Mouse (Mus musculus) heart, postnatal 36 days (tissue): Measurements from ENCODE around the gene Hcfc1. TPM values are rescaled to one million over a fixed set of nuclear protein-coding genes. Genes with fewer than 3 reads are reported as not detected.

Source experiments
- DNase-seq, 2 experiments: peaks; one replicate each; pipeline ENCODE4 v3.0.0; 2021 to 2022
- intact Hi-C: fragments of 180-260 bp; cut with DNase I; formaldehyde crosslinking; loops from one replicate; pipeline ENCODE4 v1.15.1; 2025
- total RNA-seq, 2 experiments: library from RNA; stranded (reverse); gene quantifications; 2 replicates each; pipeline ENCODE4 v1.2.3; 2021

Gene Hcfc1
- total RNA-seq, 2 experiments from 2014 or later: 34.3 to 37.2 TPM

- DNase-seq: no peak
- intact Hi-C loops: no loop called here
Measured at GRCm38 (mm10) chrX:73946896-73947295, 19.3 kb downstream of the Hcfc1 start.

- intact Hi-C loops: no loop called here
- DNase-seq: no peak
Measured at GRCm38 (mm10) chrX:73942294-73942693, 23.9 kb downstream of the Hcfc1 start.

GRCm38 (mm10) chrX:73941860-73942259, 24.3 kb downstream of the Hcfc1 start:
- intact Hi-C loops: no loop called here
- no peak for DNase-seq

GRCm38 (mm10) chrX:73931871-73932270, 34.3 kb downstream of the Hcfc1 start:
- intact Hi-C loops: no loop called here
- DNase-seq: no peak

- intact Hi-C loops: no loop called here
- DNase-seq: peak; percentile 55 to 61
Measured at GRCm38 (mm10) chrX:73930402-73931062, 35.6 kb downstream of the Hcfc1 start, which contains the start of gene Renbp. Renbp (minus strand) TSS chrX:73930850.

- DNase-seq: no peak
- intact Hi-C loops: no loop called here
Measured at GRCm38 (mm10) chrX:73922550-73922882, 43.6 kb downstream of the Hcfc1 start.

GRCm38 (mm10) chrX:73921823-73922549, 44.2 kb downstream of the Hcfc1 start, which contains the start of the genes Arhgap4 and Naa10:
Arhgap4 (minus strand) TSS chrX:73921870.
Naa10 (minus strand) TSS chrX:73921944.
- DNase-seq: peak; percentile 85 to 87
- intact Hi-C loops: no loop called here

GRCm38 (mm10) chrX:73921285-73921822, 44.8 kb downstream of the Hcfc1 start:
- no peak for DNase-seq
- intact Hi-C loops: no loop called here

GRCm38 (mm10) chrX:73918631-73919030, 47.5 kb downstream of the Hcfc1 start:
- DNase-seq: no peak
- intact Hi-C loops: loop anchor here (5.0 kb wide), 2 partner anchors 131 to 201 kb away; partner anchors contain the start of genes Abcd1, Bcap31, Idh3g and Ssr4

GRCm38 (mm10) chrX:73916945-73917344, 49.2 kb downstream of the Hcfc1 start:
- no peak for DNase-seq
- intact Hi-C loops: loop anchor here (5.0 kb wide), 2 partner anchors 130 to 200 kb away; partner anchors contain the start of genes Abcd1, Bcap31, Idh3g and Ssr4

GRCm38 (mm10) chrX:73914827-73915703, 51.1 kb downstream of the Hcfc1 start:
- intact Hi-C loops: loop anchor here (5.0 kb wide), 2 partner anchors 128 to 198 kb away; partner anchors contain the start of genes Abcd1, Bcap31, Idh3g and Ssr4
- DNase-seq: peak; percentile 75 to 85

GRCm38 (mm10) chrX:73911588-73911987, 54.6 kb downstream of the Hcfc1 start:
- intact Hi-C loops: no loop called here
- DNase-seq: no peak

- intact Hi-C loops: no loop called here
- peak in 1 of 2 experiments; percentile 19 for DNase-seq
Measured at GRCm38 (mm10) chrX:73911156-73911555, 55.0 kb downstream of the Hcfc1 start.

- DNase-seq: no peak
- intact Hi-C loops: no loop called here
Measured at GRCm38 (mm10) chrX:73910451-73910850, 55.7 kb downstream of the Hcfc1 start.

- intact Hi-C loops: no loop called here
- DNase-seq: no peak
Measured at GRCm38 (mm10) chrX:73910049-73910448, 56.1 kb downstream of the Hcfc1 start.

- DNase-seq: no peak
- intact Hi-C loops: no loop called here
Measured at GRCm38 (mm10) chrX:73897959-73898358, 68.2 kb downstream of the Hcfc1 start.

- intact Hi-C loops: loop anchor here (1.0 kb wide), 1 partner anchor 97 kb away; no protein-coding TSS in a partner anchor
- peak; percentile 38 to 59 for DNase-seq
Measured at GRCm38 (mm10) chrX:73895719-73896118, 70.4 kb downstream of the Hcfc1 start, which contains the start of gene L1cam. L1cam (minus strand) TSS chrX:73896105.

GRCm38 (mm10) chrX:73892833-73893232, 73.3 kb downstream of the Hcfc1 start:
- intact Hi-C loops: no loop called here
- DNase-seq: no peak
